Mouse (Mus musculus) heart, embryonic 15.5 days (tissue): ENCODE measurements at regions not wholly inside any gene's neighbourhood (a gene's known extent, or its start where the extent isn't known, plus 50 kb on each side); places are given as distances from the start of the nearest gene placed in this dataset.

Experiments used
- ATAC-seq: fragments of 200-750 bp; cut with Nextera tagmentation; replicated peaks from 2 replicates; pipeline ENCODE4 v1.8.0; 2017; ENCODE audit warnings: low read depth, moderate TSS enrichment; ENCODE audit not compliant: insufficient number of reproducible peaks, insufficient read depth, low FRiP score
- H3K27ac ChIP-seq: fragments of 300-500 bp; sonication (generic); 2 replicates; pipeline ENCODE4 v1.5.1; 2015; ENCODE audit warnings: mild to moderate bottlenecking, inconsistent platforms
- H3K27me3 ChIP-seq: fragments of 300-500 bp; sonication (generic); 2 replicates; pipeline ENCODE4 v1.6.1; 2015; ENCODE audit warnings: inconsistent platforms
- H3K36me3 ChIP-seq: fragments of 300-500 bp; sonication (generic); 2 replicates; pipeline ENCODE4 v1.6.1; 2015; ENCODE audit warnings: mild to moderate bottlenecking, inconsistent platforms
- H3K4me1 ChIP-seq: fragments of 300-500 bp; sonication (generic); replicated peaks from 2 replicates; pipeline ENCODE4 v1.6.1; 2015; ENCODE audit warnings: inconsistent platforms
- H3K4me2 ChIP-seq: fragments of 300-500 bp; sonication (generic); 2 replicates; pipeline ENCODE4 v1.6.1; 2015; ENCODE audit warnings: inconsistent platforms, mild to moderate bottlenecking, moderate library complexity
- H3K4me3 ChIP-seq: fragments of 300-500 bp; sonication (generic); 2 replicates; pipeline ENCODE4 v1.5.1; 2015; ENCODE audit warnings: mild to moderate bottlenecking, inconsistent platforms
- H3K9ac ChIP-seq: fragments of 300-500 bp; sonication (generic); 2 replicates; pipeline ENCODE4 v1.6.1; 2015; ENCODE audit warnings: mild to moderate bottlenecking, inconsistent platforms
- H3K9me3 ChIP-seq: fragments of 300-500 bp; sonication (generic); replicated peaks from 2 replicates; pipeline ENCODE4 v1.6.1; 2016; ENCODE audit warnings: inconsistent platforms
- WGBS: fragments of 180-500 bp; shearing (Covaris S2); methylation state at CpG from one replicate; pipeline ENCODE4 v1.1.7; 2015; ENCODE audit warnings: mixed read lengths; 5-methylcytosine and 5-hydroxymethylcytosine counted together

- H3K27me3 ChIP-seq, result no peaks in the 10 kb centered on the region
- no peaks in the 10 kb centered on the region for H3K36me3 ChIP-seq
- H3K4me2 ChIP-seq, result no peak overlapping the region
- H3K27ac ChIP-seq, result no peak overlapping the region
- ATAC-seq, result no peak
- H3K9me3 ChIP-seq, result no peaks in the 10 kb centered on the region
- no peak overlapping the region for H3K4me3 ChIP-seq
- 57% methylated on average over 3 of the region's 3 CpGs for WGBS
- H3K9ac ChIP-seq, result no peak overlapping the region
- no peaks in the 10 kb centered on the region for H3K4me1 ChIP-seq
These were observed 160.5 kb downstream of the Unc5cl start for GRCm38 (mm10) chr17:48615248-48615647.

- Histone ChIP-seq H3K4me3 (no peak overlapping the region), H3K27me3 (no peaks in the 10 kb centered on the region), H3K4me1 (no peaks in the 10 kb centered on the region), H3K9ac (no peak overlapping the region), H3K27ac (no peak overlapping the region), H3K36me3 (no peaks in the 10 kb centered on the region), H3K9me3 (no peaks in the 10 kb centered on the region), H3K4me2 (no peak overlapping the region)
- ATAC-seq, result no peak
- 39% methylated on average over 4 of the region's 4 CpGs for WGBS
These were observed 161.5 kb downstream of the Unc5cl start for GRCm38 (mm10) chr17:48616205-48616604.

GRCm38 (mm10) chr17:48620896-48621295 lies 166.2 kb downstream of the Unc5cl start:
- H3K4me1 ChIP-seq, result no peaks in the 10 kb centered on the region
- 63% methylated on average over 2 of the region's 2 CpGs for WGBS
- H3K36me3 ChIP-seq, result no peaks in the 10 kb centered on the region
- no peak overlapping the region for H3K4me2 ChIP-seq
- no peaks in the 10 kb centered on the region for H3K27me3 ChIP-seq
- no peak overlapping the region for H3K4me3 ChIP-seq
- no peak overlapping the region for H3K27ac ChIP-seq
- H3K9me3 ChIP-seq, result no peaks in the 10 kb centered on the region
- no peak for ATAC-seq
- H3K9ac ChIP-seq, result no peak overlapping the region

- no peak overlapping the region for H3K4me3 ChIP-seq
- ATAC-seq, result no peak
- H3K27ac ChIP-seq, result no peak overlapping the region
- no peaks in the 10 kb centered on the region for H3K9me3 ChIP-seq
- no peaks in the 10 kb centered on the region for H3K27me3 ChIP-seq
- H3K9ac ChIP-seq, result no peak overlapping the region
- WGBS, result 91% methylated on average over 11 of the region's 11 CpGs
- no peaks in the 10 kb centered on the region for H3K4me1 ChIP-seq
- H3K4me2 ChIP-seq, result no peak overlapping the region
- H3K36me3 ChIP-seq, result no peaks in the 10 kb centered on the region
These were observed 167.0 kb downstream of the Unc5cl start for GRCm38 (mm10) chr17:48621676-48622075.

- Histone ChIP-seq H3K9ac (no peak overlapping the region), H3K27ac (no peak overlapping the region), H3K36me3 (no peaks in the 10 kb centered on the region), H3K4me3 (no peak overlapping the region), H3K9me3 (0 out of 2 replicates have a peak, but pooled peaks cover 3% of the 10 kb centered on the region), H3K4me1 (no peaks in the 10 kb centered on the region), H3K27me3 (no peaks in the 10 kb centered on the region), H3K4me2 (no peak overlapping the region)
- ATAC-seq, result no peak
- WGBS, result 83% methylated on average over 14 of the region's 14 CpGs
These were observed 170.2 kb downstream of the Unc5cl start for GRCm38 (mm10) chr17:48624937-48625336.

- no peak overlapping the region for H3K27ac ChIP-seq
- no peak overlapping the region for H3K4me3 ChIP-seq
- H3K9ac ChIP-seq, result no peak overlapping the region
- no peaks in the 10 kb centered on the region for H3K4me1 ChIP-seq
- no peaks in the 10 kb centered on the region for H3K36me3 ChIP-seq
- 0 out of 2 replicates have a peak, but pooled peaks cover 3% of the 10 kb centered on the region for H3K9me3 ChIP-seq
- no peaks in the 10 kb centered on the region for H3K27me3 ChIP-seq
- ATAC-seq, result no peak
- WGBS, result 78% methylated on average over 6 of the region's 6 CpGs
- no peak overlapping the region for H3K4me2 ChIP-seq
These were observed 171.3 kb downstream of the Unc5cl start for GRCm38 (mm10) chr17:48625971-48626370.

GRCm38 (mm10) chr17:48639611-48640010 lies 184.9 kb downstream of the Unc5cl start:
- no peak overlapping the region for H3K4me2 ChIP-seq
- H3K27me3 ChIP-seq, result no peaks in the 10 kb centered on the region
- H3K27ac ChIP-seq, result no peak overlapping the region
- H3K4me3 ChIP-seq, result no peak overlapping the region
- no peak overlapping the region for H3K9ac ChIP-seq
- no peak for ATAC-seq
- WGBS, result 82% methylated on average over 12 of the region's 12 CpGs
- no peaks in the 10 kb centered on the region for H3K4me1 ChIP-seq
- H3K36me3 ChIP-seq, result no peaks in the 10 kb centered on the region
- no peaks in the 10 kb centered on the region for H3K9me3 ChIP-seq

- 18% methylated on average over 5 of the region's 5 CpGs for WGBS
- Histone ChIP-seq H3K9me3 (no peaks in the 10 kb centered on the region), H3K27me3 (no peaks in the 10 kb centered on the region), H3K4me2 (no peak overlapping the region), H3K4me3 (no peak overlapping the region), H3K27ac (no peak overlapping the region), H3K36me3 (no peaks in the 10 kb centered on the region), H3K4me1 (no peaks in the 10 kb centered on the region), H3K9ac (no peak overlapping the region)
- no peak for ATAC-seq
These were observed 188.9 kb downstream of the Unc5cl start for GRCm38 (mm10) chr17:48643533-48644019.

GRCm38 (mm10) chr17:48645056-48645455 lies 190.4 kb downstream of the Unc5cl start:
- no peak overlapping the region for H3K4me3 ChIP-seq
- no peak overlapping the region for H3K4me2 ChIP-seq
- H3K27me3 ChIP-seq, result no peaks in the 10 kb centered on the region
- no peak for ATAC-seq
- H3K36me3 ChIP-seq, result no peaks in the 10 kb centered on the region
- no peak overlapping the region for H3K27ac ChIP-seq
- 80% methylated on average over 1 of the region's 1 CpGs for WGBS
- no peaks in the 10 kb centered on the region for H3K4me1 ChIP-seq
- H3K9ac ChIP-seq, result no peak overlapping the region
- no peaks in the 10 kb centered on the region for H3K9me3 ChIP-seq

- Histone ChIP-seq H3K9me3 (no peaks in the 10 kb centered on the region), H3K36me3 (no peaks in the 10 kb centered on the region), H3K4me3 (peak overlapping the region; percentile 28), H3K9ac (no peak overlapping the region), H3K27ac (no peak overlapping the region), H3K4me1 (no peaks in the 10 kb centered on the region), H3K4me2 (peak overlapping the region; percentile 56), H3K27me3 (no peaks in the 10 kb centered on the region)
- WGBS, result 33% methylated on average over 11 of the region's 11 CpGs
- ATAC-seq, result no peak
These were observed 192.0 kb downstream of the Unc5cl start for GRCm38 (mm10) chr17:48646626-48647195.

- H3K4me3 ChIP-seq, result peak overlapping the region; percentile 28
- no peak overlapping the region for H3K27ac ChIP-seq
- H3K4me2 ChIP-seq, result peak overlapping the region; percentile 56
- H3K4me1 ChIP-seq, result no peaks in the 10 kb centered on the region
- ATAC-seq, result no peak
- 40% methylated on average over 14 of the region's 14 CpGs for WGBS
- no peak overlapping the region for H3K9ac ChIP-seq
- H3K9me3 ChIP-seq, result no peaks in the 10 kb centered on the region
- no peaks in the 10 kb centered on the region for H3K27me3 ChIP-seq
- H3K36me3 ChIP-seq, result no peaks in the 10 kb centered on the region
These were observed 192.7 kb downstream of the Unc5cl start for GRCm38 (mm10) chr17:48647431-48647830.

- H3K27ac ChIP-seq, result no peak overlapping the region
- no peak overlapping the region for H3K9ac ChIP-seq
- H3K27me3 ChIP-seq, result no peaks in the 10 kb centered on the region
- H3K4me3 ChIP-seq, result no peak overlapping the region
- no peak overlapping the region for H3K4me2 ChIP-seq
- H3K36me3 ChIP-seq, result no peaks in the 10 kb centered on the region
- no peaks in the 10 kb centered on the region for H3K4me1 ChIP-seq
- ATAC-seq, result no peak
- no peaks in the 10 kb centered on the region for H3K9me3 ChIP-seq
- WGBS, result 67% methylated on average over 13 of the region's 13 CpGs
These were observed 195.9 kb downstream of the Unc5cl start for GRCm38 (mm10) chr17:48650556-48650955.
